Mouse (Mus musculus) adrenal gland, postnatal 14 days (tissue): Measurements from ENCODE around the gene Dusp14. TPM values are rescaled to one million over a fixed set of nuclear protein-coding genes. Genes with fewer than 3 reads are reported as not detected.

Source experiments
- DNase-seq: peaks from one replicate; pipeline ENCODE4 v3.0.0; 2021; ENCODE audit warnings: mixed read lengths
- total RNA-seq: library from RNA; stranded (reverse); gene quantifications from 2 replicates; pipeline ENCODE4 v1.2.3, GENCODE M21; 2021

Gene Dusp14
- total RNA-seq, 1 experiment from 2014 or later: 4.9 TPM

DNA sequence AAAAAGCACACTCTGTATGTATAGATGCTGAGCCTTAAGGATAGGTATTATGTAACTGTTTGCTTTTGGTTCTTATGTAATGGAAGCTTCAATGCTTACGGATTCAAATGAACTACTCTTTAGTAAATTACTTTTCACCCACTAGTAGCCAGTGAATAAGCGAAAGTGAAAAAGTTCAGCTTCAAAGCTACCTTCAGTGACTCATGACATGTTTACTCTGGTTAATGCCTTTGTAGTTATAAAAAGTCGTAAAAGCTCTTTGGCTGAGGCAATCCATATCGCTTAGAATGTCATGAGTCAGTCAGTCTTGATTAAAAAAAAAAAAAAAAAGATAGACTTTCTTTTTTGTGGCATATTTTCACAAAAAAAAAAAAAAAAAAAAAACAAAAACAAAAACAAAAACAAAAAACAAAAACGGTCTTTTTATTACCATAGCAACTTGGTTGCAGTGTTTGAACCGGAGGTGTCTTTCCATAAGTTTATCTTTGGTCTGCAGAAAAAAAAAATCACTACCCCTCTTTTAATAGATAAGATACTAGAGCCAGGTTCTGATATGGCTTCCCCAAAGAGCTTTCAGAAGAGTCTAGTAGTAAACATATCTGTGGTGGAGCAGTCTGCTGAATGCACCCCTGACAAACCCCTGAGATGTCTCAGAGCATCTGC is 52.8 kb downstream of the Dusp14 start:
- DNase-seq: no peak

DNA sequence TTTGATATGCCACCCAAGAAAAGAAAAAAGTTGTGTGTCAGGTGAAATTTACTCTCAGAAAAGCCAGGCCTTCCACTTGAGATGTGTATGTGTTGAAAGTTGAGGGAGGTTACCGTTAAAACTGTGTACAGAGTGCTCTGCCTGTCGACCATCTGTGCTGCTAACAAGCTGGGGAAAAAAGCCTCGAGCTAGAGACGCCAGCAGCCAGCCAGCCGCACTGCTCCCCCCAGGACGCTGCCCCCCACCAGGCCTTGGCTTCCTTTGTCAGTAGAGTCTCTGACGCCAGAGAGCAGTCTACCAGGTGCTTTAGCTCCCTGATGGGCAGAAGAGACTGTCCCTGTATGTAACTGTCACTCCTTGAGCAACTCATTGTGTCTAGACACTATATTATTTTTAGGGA is 56.0 kb downstream of the Dusp14 start:
- peak; percentile 31 for DNase-seq

DNA sequence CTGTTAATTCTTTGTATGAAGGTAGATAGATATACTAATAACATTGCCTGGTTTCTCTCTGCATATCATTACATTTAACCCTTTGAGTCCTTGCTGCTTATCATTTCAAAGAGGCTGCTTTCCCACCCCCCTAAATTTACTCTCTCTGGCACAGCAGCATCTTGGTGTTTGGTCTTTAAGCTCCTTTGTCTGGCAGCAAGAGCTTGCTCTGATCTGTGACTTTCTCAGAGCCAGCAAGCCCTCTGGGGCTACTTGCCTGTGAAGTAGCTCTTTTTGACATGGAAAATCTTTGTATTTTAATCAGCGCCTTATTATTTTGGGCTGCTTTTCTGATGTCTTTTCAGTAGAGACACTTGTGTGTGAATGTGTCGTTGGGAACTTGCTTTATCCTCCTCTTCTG is 57.5 kb downstream of the Dusp14 start:
- DNase-seq: no peak

DNA sequence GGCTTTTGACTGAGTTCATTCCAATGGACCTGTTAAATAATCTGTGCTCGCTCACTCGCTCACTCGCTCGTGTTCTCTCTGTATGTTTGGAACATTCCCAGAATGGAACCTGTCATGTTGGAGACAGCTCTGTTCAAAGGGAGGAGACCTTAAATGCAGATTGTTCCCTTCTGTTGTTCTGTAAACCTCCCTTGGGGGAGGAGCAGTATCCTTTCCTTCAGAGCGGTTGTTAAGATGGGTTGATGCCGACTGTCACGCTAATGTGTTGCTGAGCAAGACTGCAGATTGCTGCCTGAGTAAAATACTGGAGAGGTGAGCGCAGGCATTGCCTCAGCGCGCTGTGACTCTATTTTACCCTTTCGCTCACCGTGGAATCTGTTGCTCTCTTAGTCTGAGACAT is 58.0 kb downstream of the Dusp14 start:
- DNase-seq: no peak

GRCm38 (mm10) chr11:84010411-84010810 is 58.6 kb downstream of the Dusp14 start:
- DNase-seq: no peak

GRCm38 (mm10) chr11:84009001-84009400 is 60.1 kb downstream of the Dusp14 start:
- DNase-seq: no peak

DNA sequence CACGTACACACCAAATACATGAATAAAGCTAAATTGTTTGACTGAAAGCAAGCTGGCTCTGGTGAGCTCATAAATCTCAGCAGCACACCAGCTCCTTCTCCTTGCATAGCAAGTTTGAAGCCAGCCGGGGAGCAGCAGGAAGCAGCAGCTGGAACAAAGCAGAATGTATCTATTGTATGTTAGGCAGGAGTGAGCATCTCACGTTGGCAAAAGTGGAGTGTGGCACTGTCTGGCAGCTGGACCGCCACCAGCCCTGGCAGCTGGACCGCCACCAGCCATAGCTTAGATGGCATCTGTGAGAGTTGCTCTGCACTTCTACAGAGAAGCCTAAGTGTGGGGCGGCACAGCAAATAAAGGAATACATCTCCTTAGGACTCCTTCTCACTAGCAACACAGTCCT is 65.1 kb downstream of the Dusp14 start:
- DNase-seq: no peak

DNA sequence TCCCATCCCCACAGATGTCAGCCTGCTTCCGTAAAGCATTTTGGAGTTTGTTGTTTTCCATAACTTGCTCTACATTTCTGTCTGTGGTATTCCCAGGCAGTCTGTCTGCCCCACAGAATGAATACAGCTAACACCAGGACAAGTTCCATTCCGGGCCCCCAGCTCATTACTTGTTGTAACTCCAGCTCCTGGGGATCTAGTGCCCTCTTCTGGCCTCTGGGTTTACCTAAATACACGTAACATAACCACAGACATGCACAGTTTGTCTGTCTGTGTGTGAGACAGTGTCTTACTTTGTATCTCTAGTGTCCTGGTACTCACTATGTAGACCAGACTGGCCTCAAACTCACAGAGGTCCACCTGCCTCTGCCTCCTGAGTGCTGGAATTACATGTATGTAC is 67.8 kb downstream of the Dusp14 start:
- no peak for DNase-seq

GRCm38 (mm10) chr11:83999411-83999915 is 69.6 kb downstream of the Dusp14 start:
- no peak for DNase-seq

DNA sequence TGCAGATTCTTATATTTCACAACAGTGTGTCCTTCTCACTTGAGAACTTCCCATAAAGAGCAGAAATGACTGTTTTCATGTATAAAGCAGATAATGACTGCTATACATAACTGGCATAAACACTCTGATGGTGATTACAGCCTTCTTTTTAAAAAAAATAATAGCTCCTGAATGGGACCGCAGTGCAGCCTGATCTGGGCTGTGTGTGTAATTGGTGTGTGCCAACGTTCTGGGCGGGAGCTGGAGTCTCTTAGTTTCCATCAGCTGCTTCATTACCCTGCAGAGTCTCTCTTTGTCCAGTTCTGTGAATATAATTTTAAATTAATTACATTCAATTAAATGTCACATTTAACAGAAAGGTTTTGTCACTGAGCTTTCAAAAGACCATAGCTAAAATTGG is 70.1 kb downstream of the Dusp14 start:
- DNase-seq: no peak

Other genes starting within 250 kb of the Dusp14 start
- gene Hnf1b, start 219.2 kb downstream of the Dusp14 start, total RNA-seq: 1.8 TPM in 1 of 2 replicates, not detected in the other
- 18.7 and 19.7 TPM in 2 replicates for gene Ddx52, start 127.2 kb downstream of the Dusp14 start, total RNA-seq
- gene Synrg, start 104.8 kb downstream of the Dusp14 start, total RNA-seq: 38.6 and 45.5 TPM in 2 replicates
- 15.5 and 16.7 TPM in 2 replicates for gene Tada2a, start 60.3 kb upstream of the Dusp14 start, total RNA-seq
- 80.0 and 100 TPM in 2 replicates for gene Acaca, start 60.4 kb upstream of the Dusp14 start, total RNA-seq
- 0.26 TPM in 1 of 2 replicates, not detected in the other for gene Gm11437, start 98.2 kb upstream of the Dusp14 start, total RNA-seq